Comparison of ENCODE assay signal across 8 mouse cellular contexts in genomic region chr2:6220141-6220805, GRCm38 (mm10). TPM values are rescaled to one million over a fixed set of nuclear protein-coding genes. Genes with fewer than 3 reads are reported as not detected.
DNase-seq lines count a peak whose midpoint lies in the region; ATAC-seq lines count a peak whose summit lies in the region.

No protein-coding gene starts in this region.

- intact Hi-C loops in left cerebral cortex, postnatal 10 days (cut with DNase I), result loop anchor here (2.0 kb wide), 2 partner anchors 103 to 185 kb away; partner anchors contain the start of gene Usp6nl

- peak; percentile 80 for DNase-seq in R1 (ENCODE audit: low read depth, low spot score)
- DNase-seq in cerebellum, adult 9-11 months, result peak; percentile 74
- peak; percentile 51 to 82 for DNase-seq in frontal cortex, postnatal 14 days (ENCODE audit: low spot score in 2 of 2)
- DNase-seq in intestine, embryonic 14.5 days (ENCODE audit: low spot score), result peak; percentile 82
- peak; percentile 74 to 75 for DNase-seq in left cerebral cortex, postnatal 10 days (ENCODE audit: extremely low spot score in 1 of 2, low spot score in 2 of 2)
- DNase-seq in right cerebral cortex, postnatal 4 days, result peak; percentile 86
- peak; percentile 61 for DNase-seq in yolk sac, embryonic 10.5 days (ENCODE audit: low spot score)

- H3K9me3 ChIP-seq in intestine, embryonic 14.5 days (ENCODE audit: control insufficient read depth, low read length), result no peaks in the 10 kb centered on the region

- ATAC-seq in intestine, embryonic 14.5 days (replicated peaks; ENCODE audit: low FRiP score, low TSS enrichment, low read depth), result peak; percentile 67; the same call in 1 of the 2 replicates
- peak; percentile 92 for ATAC-seq in megakaryocyte-erythroid progenitor cell, adult 5-6 weeks (replicated peaks; ENCODE audit: low FRiP score, low TSS enrichment, poor library complexity, severe bottlenecking)

- 12% methylated on average over 4 of the region's 4 CpGs for WGBS in intestine, embryonic 14.5 days

- H3K4me3 ChIP-seq in intestine, embryonic 14.5 days (ENCODE audit: low read depth, low read length), result no peak overlapping the region

- no peak overlapping the region for H3K4me2 ChIP-seq in intestine, embryonic 14.5 days (ENCODE audit: low read length)

- H3K27me3 ChIP-seq in intestine, embryonic 14.5 days (replicated peaks; ENCODE audit: control insufficient read depth, insufficient read depth, low read length), result no peaks in the 10 kb centered on the region

- no peaks in the 10 kb centered on the region for H3K4me1 ChIP-seq in intestine, embryonic 14.5 days (replicated peaks; ENCODE audit: control insufficient read depth, insufficient read depth, low read length)

- H3K9ac ChIP-seq in intestine, embryonic 14.5 days (ENCODE audit: low read length), result no peak overlapping the region

- no peak overlapping the region for H3K27ac ChIP-seq in intestine, embryonic 14.5 days (ENCODE audit: low read depth)

- H3K36me3 ChIP-seq in intestine, embryonic 14.5 days (ENCODE audit: control insufficient read depth, insufficient read depth, low read length), result no peaks in the 10 kb centered on the region

RNA-seq across cellular contexts. Expression of gene Echdc3, which starts 7.4 kb away (rescaled TPM):
- polyA plus RNA-seq in intestine, embryonic 14.5 days (2014; fragmentation: Nextera tagmentation; extraction: Ambion mirVana), result 11.1 and 11.3 TPM in 2 replicates
- total RNA-seq in left cerebral cortex, postnatal 10 days (2021), result under 1 TPM; 0.58 to 0.75 TPM
- total RNA-seq in megakaryocyte-erythroid progenitor cell, adult 5-6 weeks (2014; fragmentation: Nextera tagmentation), result 1.9 TPM in 1 of 2 replicates, not detected in the other
- 0.15 TPM in 1 of 2 replicates, not detected in the other for total RNA-seq in megakaryocyte-erythroid progenitor cell, adult 5-6 weeks (2017)
